Mouse (Mus musculus) lung, postnatal 0 days (tissue): Measurements from ENCODE around the gene Aatf. TPM values are rescaled to one million over a fixed set of nuclear protein-coding genes. Genes with fewer than 3 reads are reported as not detected.

Experiments
- ATAC-seq: fragments of 200-750 bp; cut with Nextera tagmentation; 2 replicates; pipeline ENCODE4 v1.8.0; 2017; ENCODE audit warnings: moderate library complexity
- DNase-seq: peaks from one replicate; pipeline ENCODE4 v3.0.0-alpha.2; 2016; ENCODE audit warnings: low spot score
- H3K27ac ChIP-seq: fragments of 300-500 bp; sonication (generic); 2 replicates; pipeline ENCODE4 v1.5.1; 2014; ENCODE audit warnings: antibody characterized with exemption, mild to moderate bottlenecking, low read length, mixed read lengths
- H3K27me3 ChIP-seq: fragments of 300-500 bp; sonication (generic); replicated peaks from 2 replicates; pipeline ENCODE4 v1.6.1; 2014; ENCODE audit warnings: low read length, mixed read lengths; ENCODE audit not compliant: insufficient read depth
- H3K36me3 ChIP-seq: fragments of 300-500 bp; sonication (generic); 2 replicates; pipeline ENCODE4 v1.6.1; 2014; ENCODE audit warnings: low read length, mixed read lengths; ENCODE audit not compliant: insufficient read depth
- H3K4me1 ChIP-seq: fragments of 300-500 bp; sonication (generic); 2 replicates; pipeline ENCODE4 v1.6.1; 2014; ENCODE audit warnings: antibody characterized with exemption, low read depth, low read length, mixed read lengths; ENCODE audit not compliant: insufficient read depth
- H3K4me2 ChIP-seq: fragments of 300-500 bp; sonication (generic); replicated peaks from 2 replicates; pipeline ENCODE4 v1.6.1; 2014; ENCODE audit warnings: low read depth, mild to moderate bottlenecking, low read length, moderate library complexity, mixed read lengths
- H3K4me3 ChIP-seq: fragments of 300-500 bp; sonication (generic); 2 replicates; pipeline ENCODE4 v1.5.1; 2014; ENCODE audit warnings: low read depth, low read length
- H3K9ac ChIP-seq: fragments of 300-500 bp; sonication (generic); replicated peaks from 2 replicates; pipeline ENCODE4 v1.6.1; 2014; ENCODE audit warnings: low read depth, mild to moderate bottlenecking
- H3K9me3 ChIP-seq: fragments of 300-500 bp; sonication (generic); 2 replicates; pipeline ENCODE4 v1.6.1; 2016; ENCODE audit warnings: low read length, mixed read lengths
- CTCF ChIP-seq: IDR thresholded peaks from 2 replicates; pipeline ENCODE4 v1.5.1; 2016; ENCODE audit warnings: antibody characterized with exemption, mild to moderate bottlenecking
- EP300 ChIP-seq: IDR thresholded peaks from 2 replicates; pipeline ENCODE4 v1.6.1; 2016; ENCODE audit warnings: antibody characterized with exemption, mild to moderate bottlenecking, control low read depth
- WGBS: fragments of 180-500 bp; shearing (Covaris S2); extraction: QIAGEN DNeasy Blood & Tissue Kit; methylation state at CpG from one replicate; pipeline ENCODE4 v1.1.7; 2014; 5-methylcytosine and 5-hydroxymethylcytosine counted together
- polyA plus RNA-seq: library from polyadenylated mRNA; unstranded; fragments of >200 nt; fragmentation: Nextera tagmentation; extraction: Ambion mirVana; gene quantifications from 2 replicates; pipeline ENCODE4 v1.2.1, GENCODE M21; 2015

Gene Aatf
- polyA plus RNA-seq, 1 experiment from 2014 or later, result 19.4 TPM

- 51% methylated on average over 5 of the region's 5 CpGs for WGBS
- Histone ChIP-seq H3K4me1 (no peaks in the 10 kb centered on the region), H3K27me3 (no peaks in the 10 kb centered on the region), H3K4me2 (no peak overlapping the region), H3K27ac (no peak overlapping the region), H3K9ac (no peak overlapping the region), H3K9me3 (no peaks in the 10 kb centered on the region), H3K4me3 (no peak overlapping the region), H3K36me3 (0 out of 2 replicates have a peak, but pooled peaks cover 8% of the 10 kb centered on the region)
- ATAC-seq, result no peak
- TF ChIP-seq CTCF (no peak), EP300 (no peak)
- no peak for DNase-seq
These were observed 48.8 kb downstream of the Aatf start for GRCm38 (mm10) chr11:84464571-84464970.

DNA sequence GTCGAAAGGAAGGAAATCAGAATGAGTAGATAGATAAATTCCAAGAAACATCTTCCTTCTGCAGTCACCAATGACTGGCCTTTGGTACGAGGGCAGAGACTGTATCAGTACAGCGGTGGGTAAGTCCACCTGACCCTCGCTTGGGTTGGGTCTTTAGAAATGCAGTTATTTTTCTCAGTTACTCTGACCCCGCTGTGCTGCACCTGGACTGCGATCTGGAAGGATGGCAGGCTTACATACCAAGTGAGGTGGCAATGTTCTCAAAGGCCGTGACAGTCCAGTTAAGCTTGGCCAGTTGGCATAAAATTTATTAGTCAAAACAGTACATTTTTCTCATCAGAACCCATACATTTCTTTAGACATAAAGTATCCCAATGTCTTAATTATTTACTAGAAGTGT lies 59.4 kb downstream of the Aatf start:
- Histone ChIP-seq H3K27me3 (no peaks in the 10 kb centered on the region), H3K9me3 (no peaks in the 10 kb centered on the region), H3K4me3 (no peak overlapping the region), H3K4me2 (no peak overlapping the region), H3K4me1 (no peaks in the 10 kb centered on the region), H3K9ac (no peak overlapping the region), H3K27ac (no peak overlapping the region), H3K36me3 (no peaks in the 10 kb centered on the region)
- TF ChIP-seq CTCF (no peak), EP300 (no peak)
- DNase-seq, result no peak
- no peak for ATAC-seq
- WGBS, result 88% methylated on average over 7 of the region's 7 CpGs

GRCm38 (mm10) chr11:84442554-84443331 lies 70.6 kb downstream of the Aatf start:
- 73% methylated on average over 4 of the region's 4 CpGs for WGBS
- Histone ChIP-seq H3K4me1 (no peaks in the 10 kb centered on the region), H3K36me3 (peaks cover 8% of the 10 kb centered on the region; the same call in 1 of the 2 replicates), H3K4me2 (no peak overlapping the region), H3K27ac (no peak overlapping the region), H3K4me3 (no peak overlapping the region), H3K27me3 (no peaks in the 10 kb centered on the region), H3K9me3 (no peaks in the 10 kb centered on the region), H3K9ac (no peak overlapping the region)
- no peak for DNase-seq
- TF ChIP-seq EP300 (no peak), CTCF (no peak)
- no peak for ATAC-seq

DNA sequence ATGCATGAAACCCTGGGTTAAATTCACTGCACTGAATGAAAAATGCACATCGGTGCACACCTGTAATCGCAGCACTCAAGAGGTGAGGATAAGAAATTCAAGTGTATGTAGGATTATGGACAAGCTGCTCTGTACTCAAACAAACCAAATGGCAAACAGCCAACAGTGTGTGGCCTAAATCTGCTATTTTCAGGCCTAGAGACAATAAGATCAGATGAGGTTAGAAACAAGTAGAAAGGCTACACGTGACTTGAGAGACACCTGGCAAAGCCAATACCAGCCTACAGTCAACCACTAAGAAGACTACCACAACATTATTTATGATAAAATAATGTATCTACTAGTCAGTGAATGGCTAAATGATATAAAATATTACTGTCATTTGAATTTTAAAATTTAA lies 72.9 kb downstream of the Aatf start:
- Histone ChIP-seq H3K9me3 (no peaks in the 10 kb centered on the region), H3K9ac (no peak overlapping the region), H3K4me1 (no peaks in the 10 kb centered on the region), H3K27me3 (no peaks in the 10 kb centered on the region), H3K4me2 (no peak overlapping the region), H3K4me3 (no peak overlapping the region), H3K36me3 (peaks cover 8% of the 10 kb centered on the region; the same call in 1 of the 2 replicates), H3K27ac (no peak overlapping the region)
- no peak for DNase-seq
- ATAC-seq, result no peak
- TF ChIP-seq EP300 (no peak), CTCF (no peak)
- 65% methylated on average over 3 of the region's 3 CpGs for WGBS

DNA sequence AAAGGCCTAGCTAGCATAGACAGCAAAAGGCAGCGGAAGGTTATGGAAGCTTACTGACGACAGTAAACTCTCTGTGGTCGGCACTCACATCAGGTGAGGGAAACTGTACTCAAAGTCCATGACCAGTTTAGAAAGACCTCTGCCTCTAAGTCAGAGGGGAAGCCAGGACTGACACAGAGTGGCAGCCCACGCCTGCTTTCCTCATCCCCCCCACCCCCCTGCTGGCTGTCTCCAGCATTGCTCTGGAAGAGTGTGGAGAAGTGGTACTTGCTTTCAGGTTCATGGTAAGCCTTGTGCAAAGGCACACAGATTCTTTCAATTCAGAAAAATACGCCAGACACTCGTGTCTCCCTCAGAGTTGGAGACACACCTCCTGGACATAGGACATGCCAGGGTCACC lies 78.4 kb downstream of the Aatf start:
- WGBS, result 63% methylated on average over 6 of the region's 6 CpGs
- H3K4me3 ChIP-seq, result no peak overlapping the region
- TF ChIP-seq EP300 (no peak), CTCF (peak; percentile 48)
- H3K9ac ChIP-seq, result no peak overlapping the region
- H3K4me2 ChIP-seq, result no peak overlapping the region
- no peaks in the 10 kb centered on the region for H3K9me3 ChIP-seq
- DNase-seq (no peak), ATAC-seq (no peak)
- H3K4me1 ChIP-seq, result no peaks in the 10 kb centered on the region
- H3K27ac ChIP-seq, result no peak overlapping the region
- no peaks in the 10 kb centered on the region for H3K36me3 ChIP-seq
- H3K27me3 ChIP-seq, result no peaks in the 10 kb centered on the region

DNA sequence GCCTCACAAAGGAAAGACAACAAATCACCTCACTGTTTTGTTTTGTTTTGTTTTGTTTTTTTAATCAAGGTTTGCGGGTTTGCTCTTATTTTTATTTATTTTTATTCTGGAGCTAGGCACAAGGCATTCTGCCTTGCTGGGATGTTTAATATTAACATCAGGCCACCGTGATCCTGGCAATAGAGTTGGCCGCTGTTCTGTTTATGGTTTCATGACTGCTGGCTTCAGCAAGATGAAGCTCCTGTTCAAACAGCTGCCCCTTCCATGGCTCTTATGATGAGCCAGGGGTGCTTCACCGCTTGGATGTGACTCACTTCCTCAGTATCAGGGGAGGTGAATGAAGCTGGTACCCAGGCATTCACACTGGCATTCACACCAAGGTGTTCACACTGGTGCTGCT lies 83.0 kb downstream of the Aatf start:
- no peaks in the 10 kb centered on the region for H3K36me3 ChIP-seq
- no peak overlapping the region for H3K4me2 ChIP-seq
- TF ChIP-seq EP300, result no peak
- H3K9me3 ChIP-seq, result no peaks in the 10 kb centered on the region
- WGBS, result 62% methylated on average over 4 of the region's 4 CpGs
- H3K27me3 ChIP-seq, result no peaks in the 10 kb centered on the region
- ATAC-seq, result no peak
- no peak overlapping the region for H3K9ac ChIP-seq
- H3K4me3 ChIP-seq, result no peak overlapping the region
- no peak overlapping the region for H3K27ac ChIP-seq
- H3K4me1 ChIP-seq, result no peaks in the 10 kb centered on the region
- DNase-seq, result no peak

DNA sequence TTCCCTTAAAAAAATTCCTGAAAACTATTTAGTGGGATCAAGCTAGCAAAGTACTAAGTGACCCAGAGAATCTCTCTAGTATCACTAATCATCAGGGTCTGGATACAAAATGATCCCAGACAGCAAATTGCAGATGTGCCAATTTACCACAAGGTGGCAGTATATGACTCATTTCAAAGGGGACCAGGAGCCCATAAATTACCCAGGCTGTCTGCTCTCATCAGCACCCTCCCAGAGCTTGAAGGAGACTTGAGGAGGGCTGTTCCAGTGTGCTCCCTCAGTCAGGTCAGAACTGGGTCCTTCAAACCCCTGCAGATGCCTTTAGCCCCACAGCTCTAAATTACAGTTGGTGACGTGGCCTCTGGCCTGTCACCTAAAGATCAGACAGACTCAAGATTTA lies 83.7 kb downstream of the Aatf start:
- 71% methylated on average over 1 of the region's 1 CpGs for WGBS
- no peak overlapping the region for H3K4me3 ChIP-seq
- H3K9me3 ChIP-seq, result no peaks in the 10 kb centered on the region
- TF ChIP-seq EP300 (no peak), CTCF (peak; percentile 82)
- no peak for ATAC-seq
- H3K27ac ChIP-seq, result no peak overlapping the region
- DNase-seq, result peak; percentile 80
- H3K4me1 ChIP-seq, result no peaks in the 10 kb centered on the region
- no peak overlapping the region for H3K4me2 ChIP-seq
- no peaks in the 10 kb centered on the region for H3K27me3 ChIP-seq
- no peak overlapping the region for H3K9ac ChIP-seq
- no peaks in the 10 kb centered on the region for H3K36me3 ChIP-seq
